Mouse (Mus musculus): ENCODE data around the gene Casz1.

DNA sequence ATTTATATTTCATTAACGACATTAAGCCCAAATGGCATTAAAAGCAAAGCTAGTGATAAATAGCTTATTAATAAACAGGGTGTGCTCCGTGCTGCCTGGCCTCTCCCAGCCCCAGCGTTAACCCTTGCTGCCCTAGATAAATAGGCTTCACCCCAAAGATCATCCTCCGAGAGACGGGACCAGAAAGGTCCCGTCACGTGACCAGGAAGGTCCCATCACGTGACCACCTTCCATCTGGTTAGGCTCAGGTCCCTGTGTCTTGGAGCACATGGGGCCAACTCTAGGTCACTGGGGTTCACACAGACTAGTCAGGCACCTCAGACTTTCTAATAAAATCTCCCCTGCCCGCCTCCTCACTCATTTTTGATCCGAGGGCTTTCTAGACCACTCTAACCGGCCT, 42.5 kb downstream of the Casz1 start:
- no peak for TF ChIP-seq TAL1 (IDR thresholded peaks at IDR 0.05; ENCODE audit: low read length)
- no peak for TF ChIP-seq GATA1 (IDR thresholded peaks at IDR 0.05; ENCODE audit: low read length)
